Mouse (Mus musculus): Measurements from ENCODE around the gene Abcb9. TPM values are rescaled to one million over a fixed set of nuclear protein-coding genes. Genes with fewer than 3 reads are reported as not detected.

Gene Abcb9
- polyA plus RNA-seq, 1 experiment from 2014 or later: 8.3 TPM

DNA sequence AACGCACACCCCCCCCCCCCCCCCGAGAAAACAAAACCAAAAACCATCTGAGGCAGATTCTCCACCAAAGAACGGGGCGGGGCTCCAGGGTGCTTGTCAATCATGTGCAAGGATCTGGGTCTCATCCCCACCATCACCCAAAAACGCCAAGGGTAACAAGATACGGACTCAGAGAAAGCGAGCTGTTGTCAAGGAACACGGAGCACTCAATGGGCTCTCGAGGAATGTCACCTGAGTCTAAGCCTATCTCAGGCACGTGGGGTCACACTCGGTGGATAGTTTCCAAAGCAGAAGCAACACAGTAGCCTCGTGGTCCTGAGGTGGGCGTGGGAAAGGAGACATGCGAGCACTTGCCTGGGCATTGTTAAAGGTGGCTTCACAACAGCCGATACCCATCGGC, 81.9 kb downstream of the Abcb9 start:
- Histone ChIP-seq H3K4me2 (no peak overlapping the region), H3K4me3 (no peak overlapping the region), H3K9me3 (no peaks in the 10 kb centered on the region), H3K27me3 (no peaks in the 10 kb centered on the region), H3K9ac (no peak overlapping the region), H3K4me1 (replicated peaks) (peaks cover 89% of the 10 kb centered on the region), H3K27ac (peak overlapping the region; percentile 91), H3K36me3 (peaks cover 17% of the 10 kb centered on the region)
- no peak for ATAC-seq (ENCODE audit: low FRiP score)
- 81% methylated on average over 16 of the region's 16 CpGs for WGBS

DNA sequence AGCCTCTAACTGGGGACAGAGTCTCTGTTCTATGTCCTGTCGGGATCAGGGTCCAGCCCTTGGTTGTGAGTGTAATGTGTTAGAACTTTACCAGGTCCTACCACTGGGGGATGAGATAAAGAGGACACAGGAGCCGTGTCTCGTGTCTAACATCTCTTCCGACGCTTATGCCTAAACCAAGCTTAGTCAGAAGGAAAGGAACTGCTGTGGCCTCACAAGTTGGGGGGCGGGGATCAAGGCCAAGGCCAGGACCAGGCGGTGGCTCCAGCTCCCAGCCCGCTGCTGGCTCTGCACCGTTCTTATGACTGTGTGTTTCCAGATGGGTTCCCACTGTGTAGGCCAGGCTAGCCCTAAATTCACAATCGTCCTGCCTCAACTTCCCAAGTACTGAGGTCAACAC, 82.7 kb downstream of the Abcb9 start:
- Histone ChIP-seq H3K27me3 (no peaks in the 10 kb centered on the region), H3K9me3 (no peaks in the 10 kb centered on the region), H3K27ac (peak overlapping the region; percentile 91), H3K4me3 (no peak overlapping the region), H3K9ac (no peak overlapping the region), H3K36me3 (peaks cover 25% of the 10 kb centered on the region), H3K4me1 (replicated peaks) (peaks cover 81% of the 10 kb centered on the region), H3K4me2 (no peak overlapping the region)
- ATAC-seq (ENCODE audit: low FRiP score): no peak
- WGBS: 89% methylated on average over 10 of the region's 10 CpGs

DNA sequence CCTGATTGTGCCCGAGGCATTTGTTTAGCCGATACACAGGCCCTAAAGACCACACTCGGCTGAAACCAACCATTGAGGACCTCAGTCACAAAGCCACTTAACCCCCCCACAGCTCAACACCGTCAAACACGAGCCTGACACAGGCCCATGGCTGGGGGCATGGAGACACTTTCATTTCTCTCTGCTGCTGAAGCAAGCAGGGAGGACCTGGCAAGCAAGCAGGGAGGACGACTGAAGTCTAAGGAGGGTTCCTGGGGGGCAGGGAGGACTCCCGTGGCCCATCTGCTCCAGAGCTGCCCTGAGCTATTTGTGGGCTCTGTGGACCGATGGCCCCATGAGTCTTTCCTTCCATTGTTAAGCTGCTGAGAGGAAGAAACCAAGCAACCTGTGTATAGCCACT, 83.7 kb downstream of the Abcb9 start:
- Histone ChIP-seq H3K27me3 (no peaks in the 10 kb centered on the region), H3K4me2 (peak overlapping the region; percentile 42), H3K9me3 (no peaks in the 10 kb centered on the region), H3K36me3 (peaks cover 35% of the 10 kb centered on the region), H3K27ac (peak overlapping the region; percentile 91), H3K9ac (peak overlapping the region; percentile 63), H3K4me3 (no peak overlapping the region), H3K4me1 (replicated peaks) (peaks cover 73% of the 10 kb centered on the region)
- 6% methylated on average over 8 of the region's 8 CpGs for WGBS
- no peak for ATAC-seq (ENCODE audit: low FRiP score)

Other genes with a start within 250 kb of the Abcb9 start
- gene Hcar2, start 230.3 kb downstream of the Abcb9 start, polyA plus RNA-seq (2015; fragmentation: Nextera tagmentation; extraction: Ambion mirVana): not detected in 2 replicates
- gene Hcar1, start 215.8 kb downstream of the Abcb9 start, polyA plus RNA-seq (2015; fragmentation: Nextera tagmentation; extraction: Ambion mirVana): 0.34 and 0.39 TPM in 2 replicates
- 143 and 146 TPM in 2 replicates for gene Denr, start 188.6 kb downstream of the Abcb9 start, polyA plus RNA-seq (2015; fragmentation: Nextera tagmentation; extraction: Ambion mirVana)
- 5.6 and 5.8 TPM in 2 replicates for gene Gm43518, start 168.4 kb downstream of the Abcb9 start, polyA plus RNA-seq (2015; fragmentation: Nextera tagmentation; extraction: Ambion mirVana)
- 6.2 and 7.8 TPM in 2 replicates for gene Ccdc62, start 165.1 kb downstream of the Abcb9 start, polyA plus RNA-seq (2015; fragmentation: Nextera tagmentation; extraction: Ambion mirVana)
- 21.4 and 25.5 TPM in 2 replicates for gene Hip1r, start 122.2 kb downstream of the Abcb9 start, polyA plus RNA-seq (2015; fragmentation: Nextera tagmentation; extraction: Ambion mirVana)
- gene Vps37b, start 63.5 kb downstream of the Abcb9 start, polyA plus RNA-seq (2015; fragmentation: Nextera tagmentation; extraction: Ambion mirVana): 79.3 and 84.7 TPM in 2 replicates
- gene Ogfod2, start 16.5 kb upstream of the Abcb9 start, polyA plus RNA-seq (2015; fragmentation: Nextera tagmentation; extraction: Ambion mirVana): 29.4 and 34.0 TPM in 2 replicates
- gene Arl6ip4, start 20.3 kb upstream of the Abcb9 start, polyA plus RNA-seq (2015; fragmentation: Nextera tagmentation; extraction: Ambion mirVana): 71.7 and 75.1 TPM in 2 replicates
- gene Pitpnm2, start 154.0 kb upstream of the Abcb9 start, polyA plus RNA-seq (2015; fragmentation: Nextera tagmentation; extraction: Ambion mirVana): 7.4 and 8.3 TPM in 2 replicates
- gene Mphosph9, start 232.2 kb upstream of the Abcb9 start, polyA plus RNA-seq (2015; fragmentation: Nextera tagmentation; extraction: Ambion mirVana): 14.0 and 14.3 TPM in 2 replicates
- 15.5 and 16.2 TPM in 2 replicates for gene 2810006K23Rik, start 232.3 kb upstream of the Abcb9 start, polyA plus RNA-seq (2015; fragmentation: Nextera tagmentation; extraction: Ambion mirVana)

Data from hindbrain, embryonic 13.5 days (tissue).